Mouse (Mus musculus) brain, embryonic 14.5 days (tissue): ENCODE measurements around the gene Rpf1.

Experiments
- CTCF ChIP-seq: fragments of 200-500 bp; IDR thresholded peaks from 2 replicates; pipeline ENCODE4 v1.5.1; 2012; ENCODE audit warnings: inconsistent platforms, mild to moderate bottlenecking, moderate library complexity, borderline replicate concordance; ENCODE audit not compliant: insufficient read depth, insufficient read length; ENCODE audit errors: extremely low read depth
- POLR2A ChIP-seq: fragments of 200-500 bp; IDR thresholded peaks from 2 replicates; pipeline ENCODE4 v1.6.1; 2012; ENCODE audit warnings: mild to moderate bottlenecking, inconsistent platforms, borderline replicate concordance; ENCODE audit not compliant: poor library complexity, insufficient read depth, insufficient read length, severe bottlenecking; ENCODE audit errors: extremely low read depth

GRCm38 (mm10) chr3:146569594-146569993, 48.4 kb upstream of the Rpf1 start:
- TF ChIP-seq POLR2A (no peak), CTCF (no peak)
